Mouse (Mus musculus) ovary, adult 2 months (tissue): ENCODE measurements around the gene Abcb1b. TPM values are rescaled to one million over a fixed set of nuclear protein-coding genes. Genes with fewer than 3 reads are reported as not detected.

ENCODE experiments used
- polyA plus RNA-seq: library from polyadenylated mRNA; depleted of rRNA; stranded (reverse); fragments of >200 nt; gene quantifications from 2 replicates; pipeline ENCODE4 v1.2.3, GENCODE M21; 2012; rRNA removed

Abcb1b gene
- 6.4 and 9.2 TPM in 2 replicates for polyA plus RNA-seq

DNA sequence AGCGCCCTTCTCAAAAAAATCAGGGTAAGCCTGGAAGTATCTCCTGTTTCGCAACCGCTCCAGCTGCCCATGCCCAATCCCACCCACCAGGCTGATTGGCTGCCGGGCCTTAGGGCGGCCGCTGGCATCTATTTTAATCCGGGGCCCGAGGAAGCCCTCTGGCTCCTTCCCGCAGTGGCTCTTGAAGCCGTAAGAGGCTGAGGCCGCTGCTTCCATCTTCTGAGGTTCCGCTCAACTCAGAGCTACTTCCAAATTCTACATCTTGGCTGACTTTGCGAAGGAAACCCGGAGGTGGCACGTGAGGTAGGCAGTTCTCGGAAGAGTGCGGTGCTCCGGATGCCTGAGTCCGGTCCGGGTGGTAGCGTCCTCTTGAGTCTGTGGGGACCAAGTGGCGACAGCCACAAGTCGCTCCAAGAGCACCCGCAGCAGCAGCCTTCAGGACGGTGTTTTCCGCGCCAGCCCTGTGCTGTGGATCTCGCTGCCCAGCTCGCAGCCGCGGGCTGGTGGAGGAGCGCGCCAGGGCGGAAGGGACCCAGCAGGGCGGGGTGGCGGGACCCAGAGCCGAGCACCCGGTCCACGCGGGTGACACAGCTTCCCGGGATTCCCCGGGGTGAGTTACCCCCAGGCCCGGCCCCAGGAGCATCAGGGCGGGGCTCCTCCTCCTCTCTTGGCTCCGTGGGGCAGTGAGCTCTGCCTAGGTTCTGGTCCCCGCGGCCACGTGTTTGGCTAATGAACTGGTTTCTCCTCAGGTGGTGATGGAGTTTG is at the start of gene Abcb1b:
Gene Abcb1b (plus strand): TSS at position 161 of the 765 bp plus-strand sequence.

DNA sequence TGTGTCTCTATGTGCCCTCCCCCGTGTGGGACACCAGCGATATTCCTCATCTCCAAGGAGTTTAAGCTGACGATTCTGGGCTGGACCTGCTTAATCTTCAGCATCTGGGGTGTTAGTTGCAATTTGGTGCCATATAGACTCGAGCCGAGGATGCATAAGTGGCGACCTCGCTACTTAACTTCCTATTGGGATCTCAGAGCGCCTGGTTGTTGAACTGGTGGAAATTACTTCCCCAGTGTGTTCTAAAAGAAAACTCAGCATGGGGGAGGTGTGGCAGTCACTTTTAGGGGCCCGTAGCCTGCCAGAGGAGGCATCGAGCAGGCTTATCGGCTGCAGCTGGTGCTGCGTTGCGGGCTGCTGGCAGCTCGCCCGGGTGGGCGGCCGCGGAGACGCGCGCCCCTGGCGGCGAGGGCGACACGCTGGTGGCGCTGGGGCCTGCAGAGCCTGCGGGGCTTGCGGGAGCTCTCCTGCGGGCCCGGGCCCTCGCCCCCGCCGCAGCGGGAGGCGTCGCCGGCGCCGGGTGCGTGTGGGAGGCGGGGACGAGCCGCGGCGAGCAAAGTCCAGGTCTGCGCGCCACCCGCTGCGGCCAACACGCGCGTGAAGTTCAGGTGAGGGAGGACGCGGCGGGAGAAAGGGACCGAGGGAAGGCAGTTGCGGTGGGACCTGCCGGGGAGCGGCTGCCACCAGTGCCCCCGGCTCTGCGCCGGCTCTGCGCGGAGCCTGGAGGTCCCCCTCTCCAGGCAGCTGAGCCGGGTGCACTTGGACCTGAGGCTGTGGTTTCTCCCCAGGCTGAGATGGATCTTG is 95.6 kb downstream of the Abcb1b start, which contains the start of gene Abcb4:
Gene Abcb4 (plus strand): TSS at position 418 of the 804 bp plus-strand sequence.

Other genes with a start within 250 kb of the Abcb1b start
- gene Rundc3b, start 175.2 kb upstream of the Abcb1b start, polyA plus RNA-seq: 0.90 and 1.1 TPM in 2 replicates
- gene Abcb1a, start 138.1 kb upstream of the Abcb1b start, polyA plus RNA-seq: 7.1 and 8.9 TPM in 2 replicates
- gene Abcb4, start 95.6 kb downstream of the Abcb1b start, polyA plus RNA-seq: 0.25 and 0.27 TPM in 2 replicates
- gene Crot, start 199.2 kb downstream of the Abcb1b start, polyA plus RNA-seq: 6.2 and 6.8 TPM in 2 replicates